Mouse (Mus musculus): ENCODE measurements around the gene Olfr92. TPM values are rescaled to one million over a fixed set of nuclear protein-coding genes. Genes with fewer than 3 reads are reported as not detected.

Gene Olfr92
- polyA plus RNA-seq (2015; fragmentation: Nextera tagmentation; extraction: Ambion mirVana) = not detected in 2 replicates

GRCm38 (mm10) chr17:37119988-37120387, at the start of gene Olfr92:
Gene Olfr92, minus strand, starts transcription at chr17:37120088.

DNA sequence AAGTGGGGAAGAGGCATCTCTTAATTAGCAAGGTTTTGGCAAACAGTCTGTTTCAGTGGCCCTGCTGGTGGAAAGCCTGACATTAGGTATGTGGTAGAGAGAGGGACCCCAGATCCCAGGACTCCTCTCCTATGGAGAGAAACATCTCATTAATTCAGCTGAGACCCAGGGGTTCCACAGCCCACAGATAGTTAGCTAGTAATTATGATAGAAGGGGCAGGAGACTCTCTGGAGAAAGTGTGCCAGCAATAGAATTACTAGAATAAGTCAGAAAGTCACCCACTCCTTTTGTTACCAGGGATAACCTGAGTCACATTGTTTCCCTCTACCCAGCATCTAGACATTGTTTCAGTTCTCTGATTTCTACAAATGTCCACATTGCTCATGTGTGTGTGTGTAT, 41.5 kb upstream of the Olfr92 start, which contains the start of gene Olfr93:
Olfr93 (minus strand) TSS at position 101 of the 400 bp plus-strand sequence.

GRCm38 (mm10) chr17:37098178-37098577, 21.7 kb downstream of the Olfr92 start, which contains the start of gene Olfr91:
Gene Olfr91, minus strand, starts transcription at chr17:37098278.

GRCm38 (mm10) chr17:37088399-37088798, 31.5 kb downstream of the Olfr92 start, which contains the start of gene Olfr90:
Gene Olfr90, minus strand, starts transcription at chr17:37088499.

Other genes starting within 250 kb of the Olfr92 start
- not detected in 2 replicates for gene Trim40, start 230.0 kb downstream of the Olfr92 start, polyA plus RNA-seq (2015; fragmentation: Nextera tagmentation; extraction: Ambion mirVana)
- not detected in 2 replicates for gene Trim31, start 222.0 kb downstream of the Olfr92 start, polyA plus RNA-seq (2015; fragmentation: Nextera tagmentation; extraction: Ambion mirVana)
- 0.73 and 1.4 TPM in 2 replicates for gene Rnf39, start 177.2 kb downstream of the Olfr92 start, polyA plus RNA-seq (2015; fragmentation: Nextera tagmentation; extraction: Ambion mirVana)
- gene Ppp1r11, start 168.3 kb downstream of the Olfr92 start, polyA plus RNA-seq (2015; fragmentation: Nextera tagmentation; extraction: Ambion mirVana) = 77.5 and 78.4 TPM in 2 replicates
- 37.6 and 40.9 TPM in 2 replicates for gene Znrd1, start 161.5 kb downstream of the Olfr92 start, polyA plus RNA-seq (2015; fragmentation: Nextera tagmentation; extraction: Ambion mirVana)
- gene Znrd1as, start 161.5 kb downstream of the Olfr92 start, polyA plus RNA-seq (2015; fragmentation: Nextera tagmentation; extraction: Ambion mirVana) = 7.9 and 10.3 TPM in 2 replicates
- not detected in 2 replicates for gene 2410137M14Rik, start 138.9 kb downstream of the Olfr92 start, polyA plus RNA-seq (2015; fragmentation: Nextera tagmentation; extraction: Ambion mirVana)
- gene H2-M5, start 130.6 kb downstream of the Olfr92 start, polyA plus RNA-seq (2015; fragmentation: Nextera tagmentation; extraction: Ambion mirVana) = 0.15 TPM in 2 replicates
- gene Zfp57, start 118.9 kb downstream of the Olfr92 start, polyA plus RNA-seq (2015; fragmentation: Nextera tagmentation; extraction: Ambion mirVana) = 9.7 and 11.0 TPM in 2 replicates
- gene Mog, start 96.7 kb downstream of the Olfr92 start, polyA plus RNA-seq (2015; fragmentation: Nextera tagmentation; extraction: Ambion mirVana) = not detected in 2 replicates
- gene Gabbr1, start 74.1 kb downstream of the Olfr92 start, polyA plus RNA-seq (2015; fragmentation: Nextera tagmentation; extraction: Ambion mirVana) = 3.8 and 4.6 TPM in 2 replicates
- not detected in 2 replicates for gene Olfr90, start 31.6 kb downstream of the Olfr92 start, polyA plus RNA-seq (2015; fragmentation: Nextera tagmentation; extraction: Ambion mirVana)
- not detected in 2 replicates for gene Olfr91, start 21.8 kb downstream of the Olfr92 start, polyA plus RNA-seq (2015; fragmentation: Nextera tagmentation; extraction: Ambion mirVana)
- not detected in 2 replicates for gene Olfr93, start 41.4 kb upstream of the Olfr92 start, polyA plus RNA-seq (2015; fragmentation: Nextera tagmentation; extraction: Ambion mirVana)
- gene Ubd, start 73.8 kb upstream of the Olfr92 start, polyA plus RNA-seq (2015; fragmentation: Nextera tagmentation; extraction: Ambion mirVana) = 0.61 TPM in 1 of 2 replicates, not detected in the other
- gene Olfr94, start 80.9 kb upstream of the Olfr92 start, polyA plus RNA-seq (2015; fragmentation: Nextera tagmentation; extraction: Ambion mirVana) = not detected in 2 replicates
- gene Olfr95, start 93.0 kb upstream of the Olfr92 start, polyA plus RNA-seq (2015; fragmentation: Nextera tagmentation; extraction: Ambion mirVana) = not detected in 2 replicates
- gene Olfr96, start 100.1 kb upstream of the Olfr92 start, polyA plus RNA-seq (2015; fragmentation: Nextera tagmentation; extraction: Ambion mirVana) = not detected in 2 replicates
- not detected in 2 replicates for gene Olfr97, start 117.2 kb upstream of the Olfr92 start, polyA plus RNA-seq (2015; fragmentation: Nextera tagmentation; extraction: Ambion mirVana)
- not detected in 2 replicates for gene Olfr98, start 143.7 kb upstream of the Olfr92 start, polyA plus RNA-seq (2015; fragmentation: Nextera tagmentation; extraction: Ambion mirVana)
- gene H2-M3, start 150.1 kb upstream of the Olfr92 start, polyA plus RNA-seq (2015; fragmentation: Nextera tagmentation; extraction: Ambion mirVana) = 2.7 and 3.8 TPM in 2 replicates
- not detected in 2 replicates for gene Olfr99, start 163.4 kb upstream of the Olfr92 start, polyA plus RNA-seq (2015; fragmentation: Nextera tagmentation; extraction: Ambion mirVana)
- not detected in 2 replicates for gene Olfr101, start 184.2 kb upstream of the Olfr92 start, polyA plus RNA-seq (2015; fragmentation: Nextera tagmentation; extraction: Ambion mirVana)
- gene Olfr102, start 197.0 kb upstream of the Olfr92 start, polyA plus RNA-seq (2015; fragmentation: Nextera tagmentation; extraction: Ambion mirVana) = not detected in 2 replicates
- not detected in 2 replicates for gene Olfr103, start 219.6 kb upstream of the Olfr92 start, polyA plus RNA-seq (2015; fragmentation: Nextera tagmentation; extraction: Ambion mirVana)
- gene Olfr104-ps, start 239.5 kb upstream of the Olfr92 start, polyA plus RNA-seq (2015; fragmentation: Nextera tagmentation; extraction: Ambion mirVana) = not detected in 2 replicates